Mouse (Mus musculus) layer of hippocampus, postnatal 36 days (tissue): ENCODE results near the gene Trim6. TPM values are rescaled to one million over a fixed set of nuclear protein-coding genes. Genes with fewer than 3 reads are reported as not detected.

Experiments used
- total RNA-seq, 2 experiments: library from RNA; stranded (reverse); gene quantifications; 2 replicates each; pipeline ENCODE4 v1.2.3; 2021

Gene Trim6
- total RNA-seq, 2 experiments from 2014 or later: 0.22 TPM; not detected in 1

Other genes with a start within 250 kb of the Trim6 start
- under 1 TPM; 0.10 to 0.13 TPM for gene Olfr635, start 247.6 kb upstream of the Trim6 start, total RNA-seq
- not detected for gene Olfr638, start 220.0 kb upstream of the Trim6 start, total RNA-seq
- gene Olfr639, start 201.5 kb upstream of the Trim6 start, total RNA-seq: under 1 TPM; 0.08 to 0.17 TPM
- gene Olfr640, start 193.2 kb upstream of the Trim6 start, total RNA-seq: not detected
- not detected for gene Olfr641, start 183.3 kb upstream of the Trim6 start, total RNA-seq
- gene Olfr642, start 166.1 kb upstream of the Trim6 start, total RNA-seq: not detected
- not detected for gene 4930516K23Rik, start 157.3 kb upstream of the Trim6 start, total RNA-seq
- gene Olfr644, start 146.9 kb upstream of the Trim6 start, total RNA-seq: not detected
- not detected for gene Olfr645, start 133.3 kb upstream of the Trim6 start, total RNA-seq
- under 1 TPM in 1 of 2 experiments, not detected in 1; 0.13 TPM for gene Olfr646, start 113.9 kb upstream of the Trim6 start, total RNA-seq
- gene Ubqln5, start 89.0 kb upstream of the Trim6 start, total RNA-seq: not detected
- not detected for gene Olfr643, start 81.4 kb upstream of the Trim6 start, total RNA-seq
- gene Ubqln3, start 75.5 kb upstream of the Trim6 start, total RNA-seq: not detected
- gene Ubqlnl, start 68.2 kb upstream of the Trim6 start, total RNA-seq: not detected
- gene Olfm5, start 54.0 kb upstream of the Trim6 start, total RNA-seq: not detected
- gene Olfr648, start 35.4 kb upstream of the Trim6 start, total RNA-seq: under 1 TPM; 0.27 to 0.30 TPM
- not detected for gene Olfr649, start 22.8 kb upstream of the Trim6 start, total RNA-seq
- 1 to 10 TPM; 1.4 to 2.2 TPM for gene Trim34a, start 25.7 kb downstream of the Trim6 start, total RNA-seq
- gene Trim5, start 69.3 kb downstream of the Trim6 start, total RNA-seq: under 1 TPM; 0.47 to 0.68 TPM
- gene Trim12a, start 96.7 kb downstream of the Trim6 start, total RNA-seq: 1 to 10 TPM; 1.8 to 2.5 TPM
- gene Trim34b, start 110.7 kb downstream of the Trim6 start, total RNA-seq: not detected
- gene Trim12c, start 134.6 kb downstream of the Trim6 start, total RNA-seq: 1 to 10 TPM; 1.4 to 1.8 TPM
- not detected for gene Trim30b, start 151.1 kb downstream of the Trim6 start, total RNA-seq
- gene Trim30c, start 182.0 kb downstream of the Trim6 start, total RNA-seq: under 1 TPM in 1 of 2 experiments, not detected in 1; 0.20 TPM
- gene Trim30a, start 246.4 kb downstream of the Trim6 start, total RNA-seq: under 1 TPM; 0.47 to 0.51 TPM